Mouse (Mus musculus): ENCODE measurements around the gene Asic1.

Asic1 gene

GRCm38 (mm10) chr15:99701999-99702900, 32.1 kb downstream of the Asic1 start, which contains the start of gene Smarcd1:
TSS of gene Smarcd1 (plus strand) at chr15:99702129.
- peak; percentile 98 for DNase-seq (ENCODE audit: low spot score)

GRCm38 (mm10) chr15:99703104-99703503, 32.9 kb downstream of the Asic1 start:
- no peak for DNase-seq (ENCODE audit: low spot score)

GRCm38 (mm10) chr15:99703676-99704040, 33.5 kb downstream of the Asic1 start:
- no peak for DNase-seq (ENCODE audit: low spot score)

- DNase-seq (ENCODE audit: low spot score): peak; percentile 51
Measured at GRCm38 (mm10) chr15:99704041-99704681, 34.0 kb downstream of the Asic1 start.

- peak; percentile 74 for DNase-seq (ENCODE audit: low spot score)
Measured at GRCm38 (mm10) chr15:99704881-99705280, 34.7 kb downstream of the Asic1 start.

GRCm38 (mm10) chr15:99705440-99706048, 35.4 kb downstream of the Asic1 start, which contains the start of gene Gm17349:
TSS of gene Gm17349 (minus strand) at chr15:99705490.
- DNase-seq (ENCODE audit: low spot score): peak; percentile 88

- DNase-seq (ENCODE audit: low spot score): no peak
Measured at GRCm38 (mm10) chr15:99708176-99708575, 38.0 kb downstream of the Asic1 start.

- no peak for DNase-seq (ENCODE audit: low spot score)
Measured at GRCm38 (mm10) chr15:99710221-99711190, 40.3 kb downstream of the Asic1 start.

- DNase-seq (ENCODE audit: low spot score): no peak
Measured at GRCm38 (mm10) chr15:99711491-99711890, 41.3 kb downstream of the Asic1 start.

GRCm38 (mm10) chr15:99712666-99713559, 42.7 kb downstream of the Asic1 start:
- no peak for DNase-seq (ENCODE audit: low spot score)

- peak; percentile 57 for DNase-seq (ENCODE audit: low spot score)
Measured at GRCm38 (mm10) chr15:99713569-99713968, 43.4 kb downstream of the Asic1 start.

- DNase-seq (ENCODE audit: low spot score): no peak
Measured at GRCm38 (mm10) chr15:99714206-99714605, 44.0 kb downstream of the Asic1 start.

GRCm38 (mm10) chr15:99714858-99715257, 44.7 kb downstream of the Asic1 start:
- DNase-seq (ENCODE audit: low spot score): peak; percentile 92

GRCm38 (mm10) chr15:99715361-99715865, 45.2 kb downstream of the Asic1 start:
- DNase-seq (ENCODE audit: low spot score): peak; percentile 86

- peak; percentile 65 for DNase-seq (ENCODE audit: low spot score)
Measured at GRCm38 (mm10) chr15:99715982-99716746, 46.0 kb downstream of the Asic1 start.

GRCm38 (mm10) chr15:99716814-99717213, 46.6 kb downstream of the Asic1 start:
- no peak for DNase-seq (ENCODE audit: low spot score)

GRCm38 (mm10) chr15:99717386-99718334, 47.5 kb downstream of the Asic1 start, which contains the start of gene Gpd1:
TSS of gene Gpd1 (plus strand) at chr15:99717515.
- DNase-seq (ENCODE audit: low spot score): no peak

- DNase-seq (ENCODE audit: low spot score): no peak
Measured at GRCm38 (mm10) chr15:99718461-99719021, 48.4 kb downstream of the Asic1 start.

Measured in MN1 (cell line).